Mouse (Mus musculus) cerebellum, postnatal 4 days (tissue): ENCODE results near the gene Scml4.

Experiments
- DNase-seq, 2 experiments: peaks; one replicate each; pipeline ENCODE4 v3.0.0; 2022; ENCODE audit warnings: low spot score in 2 of 2, mixed read lengths in 1 of 2

Scml4 gene

GRCm38 (mm10) chr10:42903054-42903453 is 42.9 kb downstream of the Scml4 start:
- DNase-seq = no peak

GRCm38 (mm10) chr10:42908562-42908961 is 48.4 kb downstream of the Scml4 start:
- DNase-seq = no peak

GRCm38 (mm10) chr10:42910567-42910966 is 50.4 kb downstream of the Scml4 start:
- DNase-seq = no peak

DNA sequence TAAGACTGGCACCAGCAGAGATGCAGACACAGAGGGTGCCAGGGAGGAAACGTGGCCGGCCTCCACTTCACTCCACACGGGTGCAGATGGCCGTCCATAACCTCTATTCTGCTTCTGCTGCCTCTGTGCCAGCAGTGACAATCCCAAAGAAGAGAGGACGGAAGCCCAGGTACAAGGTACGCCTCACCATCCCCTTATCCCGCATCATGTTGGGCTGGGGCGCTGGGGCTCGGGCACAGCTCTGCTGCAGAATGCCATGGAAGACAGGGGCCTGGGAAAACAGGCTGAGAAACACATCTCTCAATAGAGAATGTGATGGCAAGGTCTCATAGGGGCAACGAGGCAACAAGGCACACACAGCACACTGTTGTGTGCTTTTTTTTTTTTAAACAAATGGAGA is 51.9 kb downstream of the Scml4 start:
- DNase-seq = no peak

GRCm38 (mm10) chr10:42913196-42913595 is 53.0 kb downstream of the Scml4 start:
- no peak for DNase-seq

DNA sequence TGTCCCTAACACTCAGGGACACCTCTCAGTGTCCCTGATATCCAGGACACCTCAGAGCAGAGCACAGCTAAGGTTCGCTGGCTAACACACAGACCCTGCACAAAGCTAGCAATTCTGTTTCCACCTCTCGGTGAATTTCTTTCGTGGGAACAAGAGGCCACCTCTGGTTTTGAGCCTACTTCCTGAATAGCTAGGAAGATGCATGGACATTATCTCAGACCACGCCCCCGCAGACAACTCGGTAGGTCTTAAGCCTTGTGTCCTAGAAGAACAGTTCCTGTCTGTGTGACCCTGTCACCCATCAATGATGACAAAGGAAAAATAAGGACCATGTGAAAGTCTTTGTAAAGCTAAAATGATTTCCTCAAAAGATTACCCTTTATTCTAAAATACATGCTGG is 54.0 kb downstream of the Scml4 start:
- no peak for DNase-seq

GRCm38 (mm10) chr10:42917355-42917754 is 57.2 kb downstream of the Scml4 start:
- no peak for DNase-seq

DNA sequence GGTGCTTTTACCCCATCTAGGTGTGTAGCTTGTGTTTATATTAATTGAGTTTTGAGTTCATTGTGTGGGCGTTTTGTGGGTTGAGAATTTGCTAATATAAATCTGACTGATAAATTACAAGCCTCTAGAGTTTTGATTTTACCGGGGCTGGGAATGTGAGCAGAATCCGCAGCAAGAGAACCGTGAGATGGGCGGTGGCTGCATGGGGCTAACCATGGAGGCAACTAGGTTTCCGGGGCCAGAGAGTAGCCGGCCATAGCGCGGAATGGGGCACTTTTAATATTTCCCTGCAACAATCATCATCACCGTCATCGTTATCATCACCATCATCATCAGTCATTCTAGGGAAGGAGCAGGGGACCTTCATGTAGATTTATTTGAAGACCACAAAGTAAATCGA is 59.6 kb downstream of the Scml4 start:
- DNase-seq = no peak

GRCm38 (mm10) chr10:42925103-42925866 is 65.1 kb downstream of the Scml4 start:
- no peak for DNase-seq

GRCm38 (mm10) chr10:42930121-42930650 is 70.0 kb downstream of the Scml4 start:
- DNase-seq = no peak

GRCm38 (mm10) chr10:42932862-42933480 is 72.8 kb downstream of the Scml4 start:
- no peak for DNase-seq

DNA sequence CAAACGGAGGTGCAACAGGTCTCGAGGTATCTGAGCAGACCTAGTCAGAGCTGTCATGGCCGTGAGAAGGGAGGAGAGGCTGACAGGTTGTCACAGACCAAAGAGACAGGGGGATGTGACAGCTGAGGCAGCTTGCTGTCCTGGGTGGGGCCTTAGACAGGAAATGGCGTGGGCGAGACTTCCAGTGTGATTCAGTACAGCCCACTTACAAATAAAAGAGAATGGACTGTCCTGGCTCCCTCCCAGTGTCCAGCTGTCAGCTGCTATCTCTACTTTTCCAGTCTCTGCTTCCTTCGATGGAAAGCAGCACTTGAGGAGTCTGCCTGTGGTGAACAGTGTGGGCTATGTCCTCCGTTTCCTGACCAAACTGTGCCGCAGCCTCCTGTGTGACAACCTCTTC is 74.5 kb downstream of the Scml4 start:
- no peak for DNase-seq

GRCm38 (mm10) chr10:42936205-42936604 is 76.0 kb downstream of the Scml4 start:
- no peak for DNase-seq

DNA sequence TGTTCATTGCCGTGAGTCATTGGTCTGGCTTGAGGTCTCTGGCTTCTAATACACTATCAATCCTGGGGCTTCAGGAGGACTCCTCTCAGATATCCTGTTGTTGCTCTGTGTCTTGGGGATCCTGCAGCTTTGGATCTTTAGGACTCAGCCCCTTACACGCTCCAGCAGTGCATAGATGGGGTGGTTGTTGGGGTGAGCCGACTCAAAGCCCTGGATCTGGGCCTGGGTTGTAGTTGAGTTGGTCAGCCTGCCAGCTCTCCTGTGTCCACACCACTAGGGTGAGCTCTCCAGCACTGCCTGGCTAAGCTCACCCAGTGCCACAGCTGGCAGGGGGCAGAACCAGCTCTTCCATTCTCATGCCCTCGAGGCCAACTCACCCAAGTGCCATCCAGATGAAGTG is 78.2 kb downstream of the Scml4 start:
- DNase-seq = no peak

DNA sequence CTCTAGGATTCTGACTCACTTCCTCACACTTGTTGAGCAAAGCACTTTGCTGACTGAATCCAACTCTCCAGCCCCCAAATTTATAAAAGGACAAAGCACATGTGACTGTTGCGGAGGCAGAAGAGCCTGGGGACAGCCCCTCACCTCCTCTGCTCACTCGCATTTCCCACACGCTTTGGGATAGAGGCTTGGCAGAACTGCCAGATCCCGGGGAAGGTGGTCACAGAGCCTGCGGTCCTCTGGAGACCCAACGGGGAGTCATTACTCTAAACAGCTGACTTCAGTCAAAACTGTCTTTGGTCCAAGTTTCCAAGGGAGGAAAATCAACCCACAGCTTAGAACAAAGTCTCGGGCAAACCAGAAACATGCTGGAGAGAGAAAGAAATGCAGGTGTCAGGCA is 79.5 kb downstream of the Scml4 start:
- no peak for DNase-seq

GRCm38 (mm10) chr10:42940193-42941050 is 80.3 kb downstream of the Scml4 start:
- no peak for DNase-seq

DNA sequence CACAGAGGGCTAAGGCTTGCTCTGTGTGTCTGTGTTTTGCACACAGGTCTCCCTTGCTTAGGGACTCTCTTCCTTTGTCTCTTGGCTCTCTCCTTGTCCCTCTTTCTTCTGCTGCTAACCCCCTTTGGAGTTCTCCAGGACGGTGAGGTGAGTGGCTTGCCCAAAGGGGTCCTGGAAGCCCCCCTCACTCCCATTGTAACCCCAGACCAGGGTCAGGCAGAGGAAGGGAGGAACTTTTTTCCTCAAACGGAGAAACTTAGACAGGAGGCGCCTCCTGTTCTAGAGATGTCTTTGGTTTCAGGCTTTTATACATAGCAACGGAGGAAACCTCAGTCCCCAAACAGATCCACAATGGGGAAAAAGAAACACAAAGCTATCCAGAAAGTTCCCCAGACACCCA is 81.1 kb downstream of the Scml4 start:
- DNase-seq = no peak

DNA sequence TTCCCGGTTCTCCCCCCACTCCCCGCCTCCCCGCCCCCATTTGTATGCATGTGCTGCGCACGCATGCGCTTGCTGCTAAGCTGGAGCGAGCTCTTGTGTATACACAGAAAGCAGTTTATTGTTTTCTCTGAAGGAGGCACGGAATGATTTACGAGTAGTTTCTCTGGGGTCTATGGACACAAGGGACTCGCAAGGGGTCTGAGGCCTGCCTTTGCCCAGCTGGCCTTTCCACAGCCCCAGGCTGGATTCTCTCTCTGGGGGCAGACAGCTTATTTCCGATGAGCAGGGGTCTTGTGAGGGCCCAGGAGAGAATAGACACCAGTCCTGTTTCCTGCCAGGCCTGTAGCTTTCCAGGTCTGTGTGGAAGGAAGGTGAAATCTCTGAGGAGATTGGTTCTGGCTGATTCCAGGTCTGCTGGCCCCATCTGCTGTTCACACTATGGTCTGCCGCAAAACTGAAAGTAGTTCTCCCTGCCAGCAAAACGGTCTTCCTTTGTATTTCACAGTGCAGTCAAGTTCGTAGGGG is 81.6 kb downstream of the Scml4 start:
- DNase-seq = peak in 1 of 2 experiments; percentile 46

DNA sequence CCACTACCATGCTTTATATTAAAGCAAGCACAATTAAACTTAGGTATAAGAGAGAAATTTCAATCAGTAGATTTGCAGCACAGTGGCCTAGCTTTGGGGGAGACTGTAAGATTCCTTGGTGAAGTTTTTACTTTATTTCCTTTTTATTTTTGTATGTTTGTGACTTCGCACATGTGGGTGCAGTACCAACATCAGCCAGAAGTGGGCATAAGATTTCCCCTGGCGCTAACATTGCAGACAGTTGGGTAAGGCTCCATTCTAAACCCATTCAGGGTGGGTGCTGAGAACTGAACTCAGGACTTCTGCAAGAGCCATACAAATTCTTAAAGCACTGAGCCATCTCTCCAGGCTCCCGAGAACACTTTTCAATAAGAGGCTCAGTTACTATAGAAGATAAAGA is 82.1 kb downstream of the Scml4 start:
- no peak for DNase-seq

- no peak for DNase-seq
Observed at GRCm38 (mm10) chr10:42945316-42945715, 85.1 kb downstream of the Scml4 start.

GRCm38 (mm10) chr10:42947336-42947735 is 87.2 kb downstream of the Scml4 start:
- no peak for DNase-seq

GRCm38 (mm10) chr10:42950252-42950751 is 90.1 kb downstream of the Scml4 start:
- no peak for DNase-seq
